Mouse (Mus musculus) kidney, postnatal 36 days (tissue): ENCODE measurements around the gene Glrx5.
A peak's percentile ranks its signal among the peaks of the same experiment; 100 is the strongest.

Experiments used
- DNase-seq, 2 experiments: peaks; one replicate each; pipeline ENCODE4 v3.0.0; 2021 to 2022; ENCODE audit warnings: mixed read lengths in 2 of 2

Gene Glrx5

GRCm38 (mm10) chr12:105032147-105032831 lies at the start of gene Glrx5:
Glrx5 (plus strand) TSS chr12:105032688.
- peak; percentile 99 to 100 for DNase-seq

GRCm38 (mm10) chr12:104983476-104983875 lies 49.0 kb upstream of the Glrx5 start:
- no peak for DNase-seq

GRCm38 (mm10) chr12:104985088-104985487 lies 47.4 kb upstream of the Glrx5 start:
- DNase-seq, result no peak

GRCm38 (mm10) chr12:104986001-104986400 lies 46.5 kb upstream of the Glrx5 start:
- DNase-seq, result no peak

- no peak for DNase-seq
Measured at GRCm38 (mm10) chr12:104986781-104987180, 45.7 kb upstream of the Glrx5 start.

GRCm38 (mm10) chr12:104987936-104988335 lies 44.6 kb upstream of the Glrx5 start:
- no peak for DNase-seq

GRCm38 (mm10) chr12:104990741-104991454 lies 41.6 kb upstream of the Glrx5 start:
- peak in 1 of 2 experiments; percentile 69 for DNase-seq

- DNase-seq, result no peak
Measured at GRCm38 (mm10) chr12:104992123-104992741, 40.3 kb upstream of the Glrx5 start.

GRCm38 (mm10) chr12:104992838-104993237 lies 39.6 kb upstream of the Glrx5 start:
- DNase-seq, result peak; percentile 77

- DNase-seq, result no peak
Measured at GRCm38 (mm10) chr12:104995259-104995876, 37.1 kb upstream of the Glrx5 start.

GRCm38 (mm10) chr12:104996012-104996728 lies 36.3 kb upstream of the Glrx5 start:
- no peak for DNase-seq

GRCm38 (mm10) chr12:104997159-104997558 lies 35.3 kb upstream of the Glrx5 start:
- DNase-seq, result peak; percentile 61 to 72

GRCm38 (mm10) chr12:104997641-104998293 lies 34.7 kb upstream of the Glrx5 start:
- no peak for DNase-seq

GRCm38 (mm10) chr12:104998541-104998940 lies 33.9 kb upstream of the Glrx5 start:
- DNase-seq, result no peak

- no peak for DNase-seq
Measured at GRCm38 (mm10) chr12:104999171-104999570, 33.3 kb upstream of the Glrx5 start.

GRCm38 (mm10) chr12:105000487-105001283 lies 31.8 kb upstream of the Glrx5 start:
- peak; percentile 65 to 84 for DNase-seq

- DNase-seq, result no peak
Measured at GRCm38 (mm10) chr12:105001317-105001716, 31.2 kb upstream of the Glrx5 start.

GRCm38 (mm10) chr12:105002340-105003132 lies 30.0 kb upstream of the Glrx5 start:
- DNase-seq, result no peak

- DNase-seq, result no peak
Measured at GRCm38 (mm10) chr12:105003158-105003557, 29.3 kb upstream of the Glrx5 start.

GRCm38 (mm10) chr12:105003715-105004114 lies 28.8 kb upstream of the Glrx5 start:
- no peak for DNase-seq
